Mouse (Mus musculus) limb, embryonic 13.5 days (tissue): Measurements from ENCODE around the gene Sept14. TPM values are rescaled to one million over a fixed set of nuclear protein-coding genes. Genes with fewer than 3 reads are reported as not detected.

Experiments
- ATAC-seq: fragments of 200-750 bp; cut with Nextera tagmentation; 2 replicates; pipeline ENCODE4 v1.8.0; 2017; ENCODE audit warnings: low read depth, moderate number of reproducible peaks, moderate TSS enrichment; ENCODE audit not compliant: low FRiP score
- H3K27ac ChIP-seq: fragments of 300-500 bp; sonication (generic); 2 replicates; pipeline ENCODE4 v1.5.1; 2015; ENCODE audit warnings: inconsistent platforms, mild to moderate bottlenecking, moderate library complexity
- H3K27me3 ChIP-seq: fragments of 300-500 bp; sonication (generic); 2 replicates; pipeline ENCODE4 v1.6.1; 2015; ENCODE audit warnings: mild to moderate bottlenecking, inconsistent platforms
- H3K36me3 ChIP-seq: fragments of 300-500 bp; sonication (generic); 2 replicates; pipeline ENCODE4 v1.6.1; 2015; ENCODE audit warnings: inconsistent platforms, mild to moderate bottlenecking, moderate library complexity
- H3K4me1 ChIP-seq: fragments of 300-500 bp; sonication (generic); 2 replicates; pipeline ENCODE4 v1.6.1; 2015; ENCODE audit warnings: inconsistent platforms
- H3K4me2 ChIP-seq: fragments of 300-500 bp; sonication (generic); replicated peaks from 2 replicates; pipeline ENCODE4 v1.6.1; 2015; ENCODE audit warnings: inconsistent platforms, mild to moderate bottlenecking, moderate library complexity
- H3K4me3 ChIP-seq: fragments of 300-500 bp; sonication (generic); 2 replicates; pipeline ENCODE4 v1.5.1; 2015; ENCODE audit warnings: moderate library complexity, mild to moderate bottlenecking, inconsistent platforms
- H3K9ac ChIP-seq: fragments of 300-500 bp; sonication (generic); 2 replicates; pipeline ENCODE4 v1.6.1; 2015; ENCODE audit warnings: mild to moderate bottlenecking, inconsistent platforms
- H3K9me3 ChIP-seq: fragments of 300-500 bp; sonication (generic); 2 replicates; pipeline ENCODE4 v1.6.1; 2016; ENCODE audit warnings: inconsistent platforms
- whole genome bisulfite sequencing: fragments of 180-500 bp; shearing (Covaris S2); methylation state at CpG from one replicate; pipeline ENCODE4 v1.1.7; 2015; 5-methylcytosine and 5-hydroxymethylcytosine counted together
- polyA plus RNA-seq: library from polyadenylated mRNA; unstranded; fragments of >200 nt; fragmentation: Nextera tagmentation; extraction: Ambion mirVana; gene quantifications from 2 replicates; pipeline ENCODE4 v1.2.1, GENCODE M21; 2015

Sept14 gene
- not detected in 2 replicates for polyA plus RNA-seq

- peaks cover 12% of the 10 kb centered on the region; the same call in 1 of the 2 replicates for H3K27me3 ChIP-seq
- H3K27ac ChIP-seq, result no peak within 1 kb of the TSS
- ATAC-seq, result no peak
- H3K9ac ChIP-seq, result no peak within 1 kb of the TSS
- no peaks in the 10 kb centered on the region for H3K4me1 ChIP-seq
- 66% methylated on average over 2 of the region's 2 CpGs for WGBS
- no peaks in the 10 kb centered on the region for H3K36me3 ChIP-seq
- no peak within 1 kb of the TSS for H3K4me2 ChIP-seq
- no peaks in the 10 kb centered on the region for H3K9me3 ChIP-seq
- no peak within 1 kb of the TSS for H3K4me3 ChIP-seq
Measured at GRCm38 (mm10) chr5:129708412-129708811, at the start of gene Sept14. TSS of gene Sept14 (minus strand) at chr5:129708512.

GRCm38 (mm10) chr5:129756886-129757285, 48.6 kb upstream of the Sept14 start:
- 94% methylated on average over 20 of the region's 20 CpGs for WGBS
- H3K9ac ChIP-seq, result no peak overlapping the region
- H3K4me2 ChIP-seq, result no peak overlapping the region
- no peak for ATAC-seq
- H3K27ac ChIP-seq, result no peak overlapping the region
- peaks cover 8% of the 10 kb centered on the region for H3K4me1 ChIP-seq
- peaks cover 56% of the 10 kb centered on the region for H3K36me3 ChIP-seq
- no peaks in the 10 kb centered on the region for H3K9me3 ChIP-seq
- H3K27me3 ChIP-seq, result no peaks in the 10 kb centered on the region
- no peak overlapping the region for H3K4me3 ChIP-seq

- H3K9ac ChIP-seq, result no peak overlapping the region
- 67% methylated on average over 6 of the region's 6 CpGs for WGBS
- H3K4me2 ChIP-seq, result no peak overlapping the region
- H3K9me3 ChIP-seq, result no peaks in the 10 kb centered on the region
- no peak overlapping the region for H3K27ac ChIP-seq
- no peak for ATAC-seq
- H3K4me3 ChIP-seq, result no peak overlapping the region
- no peaks in the 10 kb centered on the region for H3K27me3 ChIP-seq
- no peaks in the 10 kb centered on the region for H3K4me1 ChIP-seq
- peaks cover 86% of the 10 kb centered on the region for H3K36me3 ChIP-seq
Measured at GRCm38 (mm10) chr5:129744050-129744449, 35.7 kb upstream of the Sept14 start.

GRCm38 (mm10) chr5:129742903-129743488, 34.7 kb upstream of the Sept14 start:
- Histone ChIP-seq H3K27ac (no peak overlapping the region), H3K9me3 (no peaks in the 10 kb centered on the region), H3K9ac (no peak overlapping the region), H3K36me3 (peaks cover 76% of the 10 kb centered on the region), H3K4me3 (no peak overlapping the region), H3K27me3 (no peaks in the 10 kb centered on the region), H3K4me2 (no peak overlapping the region), H3K4me1 (no peaks in the 10 kb centered on the region)
- ATAC-seq, result no peak
- WGBS, result 85% methylated on average over 7 of the region's 7 CpGs

GRCm38 (mm10) chr5:129740976-129741375, 32.7 kb upstream of the Sept14 start:
- Histone ChIP-seq H3K9ac (no peak overlapping the region), H3K4me1 (no peaks in the 10 kb centered on the region), H3K4me3 (no peak overlapping the region), H3K27me3 (no peaks in the 10 kb centered on the region), H3K27ac (no peak overlapping the region), H3K36me3 (peaks cover 68% of the 10 kb centered on the region), H3K4me2 (no peak overlapping the region), H3K9me3 (no peaks in the 10 kb centered on the region)
- ATAC-seq, result no peak
- WGBS, result 80% methylated on average over 1 of the region's 1 CpGs

- ATAC-seq, result no peak
- Histone ChIP-seq H3K4me1 (peaks cover 30% of the 10 kb centered on the region), H3K27ac (no peak overlapping the region), H3K9me3 (no peaks in the 10 kb centered on the region), H3K27me3 (no peaks in the 10 kb centered on the region), H3K9ac (no peak overlapping the region), H3K36me3 (peaks cover 11% of the 10 kb centered on the region), H3K4me2 (no peak overlapping the region), H3K4me3 (no peak overlapping the region)
- 66% methylated on average over 5 of the region's 5 CpGs for WGBS
Measured at GRCm38 (mm10) chr5:129731021-129731420, 22.7 kb upstream of the Sept14 start.

GRCm38 (mm10) chr5:129730344-129730743, 22.0 kb upstream of the Sept14 start:
- WGBS, result 71% methylated on average over 11 of the region's 11 CpGs
- Histone ChIP-seq H3K4me2 (no peak overlapping the region), H3K27ac (no peak overlapping the region), H3K4me1 (peaks cover 33% of the 10 kb centered on the region), H3K9ac (no peak overlapping the region), H3K9me3 (no peaks in the 10 kb centered on the region), H3K27me3 (no peaks in the 10 kb centered on the region), H3K4me3 (no peak overlapping the region), H3K36me3 (peaks cover 11% of the 10 kb centered on the region)
- ATAC-seq, result no peak

- WGBS, result 60% methylated on average over 11 of the region's 11 CpGs
- no peak overlapping the region for H3K9ac ChIP-seq
- ATAC-seq, result no peak
Measured at GRCm38 (mm10) chr5:129729286-129729685, 21.0 kb upstream of the Sept14 start.

GRCm38 (mm10) chr5:129726784-129727183, 18.5 kb upstream of the Sept14 start:
- Histone ChIP-seq H3K4me1 (peaks cover 33% of the 10 kb centered on the region), H3K4me2 (peak overlapping the region; percentile 64)

More at GRCm38 (mm10) chr5:129729286-129729685, 21.0 kb upstream of the Sept14 start:
- Histone ChIP-seq H3K27ac (no peak overlapping the region), H3K4me3 (no peak overlapping the region), H3K4me2 (no peak overlapping the region), H3K9me3 (no peaks in the 10 kb centered on the region), H3K4me1 (peaks cover 33% of the 10 kb centered on the region), H3K27me3 (no peaks in the 10 kb centered on the region), H3K36me3 (peaks cover 5% of the 10 kb centered on the region; the same call in 1 of the 2 replicates)

GRCm38 (mm10) chr5:129725774-129726392, 17.6 kb upstream of the Sept14 start:
- Histone ChIP-seq H3K4me3 (peak overlapping the region; percentile 83), H3K9me3 (no peaks in the 10 kb centered on the region), H3K4me1 (peaks cover 33% of the 10 kb centered on the region), H3K4me2 (peak overlapping the region; percentile 64), H3K27me3 (no peaks in the 10 kb centered on the region), H3K9ac (peak overlapping the region; percentile 94), H3K27ac (peak overlapping the region; percentile 96; the same call in 1 of the 2 replicates), H3K36me3 (no peaks in the 10 kb centered on the region)
- WGBS, result 14% methylated on average over 7 of the region's 7 CpGs
- no peak for ATAC-seq

More at GRCm38 (mm10) chr5:129726784-129727183, 18.5 kb upstream of the Sept14 start:
- 68% methylated on average over 3 of the region's 3 CpGs for WGBS
- Histone ChIP-seq H3K27me3 (no peaks in the 10 kb centered on the region), H3K9ac (no peak overlapping the region), H3K9me3 (no peaks in the 10 kb centered on the region), H3K27ac (no peak overlapping the region), H3K4me3 (0 out of 2 replicates have a peak overlapping the region, but pooled peaks have one; percentile 83), H3K36me3 (no peaks in the 10 kb centered on the region)
- ATAC-seq, result no peak

- H3K4me1 ChIP-seq, result peaks cover 28% of the 10 kb centered on the region
- peak within 1 kb of the TSS; percentile 94 for H3K9ac ChIP-seq
- no peaks in the 10 kb centered on the region for H3K27me3 ChIP-seq
- peak within 1 kb of the TSS; percentile 83 for H3K4me3 ChIP-seq
- no peaks in the 10 kb centered on the region for H3K9me3 ChIP-seq
- WGBS, result under 1% methylated on average over 73 of the region's 93 CpGs
- ATAC-seq, result peak; percentile 92
- H3K27ac ChIP-seq, result peak within 1 kb of the TSS; percentile 96
- peaks cover 3% of the 10 kb centered on the region for H3K36me3 ChIP-seq
- peak within 1 kb of the TSS; percentile 64 for H3K4me2 ChIP-seq
Measured at GRCm38 (mm10) chr5:129724834-129725773, 16.8 kb upstream of the Sept14 start, which contains the start of gene Nipsnap2. TSS of gene Nipsnap2 (plus strand) at chr5:129725063.

GRCm38 (mm10) chr5:129724268-129724667, 16.0 kb upstream of the Sept14 start:
- Histone ChIP-seq H3K4me1 (peaks cover 20% of the 10 kb centered on the region), H3K4me2 (peak overlapping the region; percentile 64), H3K9ac (peak overlapping the region; percentile 94), H3K9me3 (no peaks in the 10 kb centered on the region), H3K36me3 (peaks cover 11% of the 10 kb centered on the region), H3K4me3 (peak overlapping the region; percentile 83), H3K27me3 (no peaks in the 10 kb centered on the region), H3K27ac (peak overlapping the region; percentile 96; the same call in 1 of the 2 replicates)
- no peak for ATAC-seq
- 53% methylated on average over 4 of the region's 4 CpGs for WGBS
